Mouse (Mus musculus) hindbrain, postnatal 0 days (tissue): ENCODE measurements around the gene Ptprm. TPM values are rescaled to one million over a fixed set of nuclear protein-coding genes. Genes with fewer than 3 reads are reported as not detected.

ENCODE experiments used
- ATAC-seq: fragments of 200-750 bp; cut with Nextera tagmentation; 2 replicates; pipeline ENCODE4 v1.8.0; 2017; ENCODE audit warnings: mild to moderate bottlenecking, moderate TSS enrichment, moderate library complexity
- DNase-seq: peaks from one replicate; pipeline ENCODE4 v3.0.0-alpha.2; 2015; ENCODE audit warnings: low spot score
- H3K27ac ChIP-seq: fragments of 300-500 bp; sonication (generic); 2 replicates; pipeline ENCODE4 v1.5.1; 2014; ENCODE audit warnings: mild to moderate bottlenecking
- H3K27me3 ChIP-seq: fragments of 300-500 bp; sonication (generic); 2 replicates; pipeline ENCODE4 v1.6.1; 2014; ENCODE audit warnings: low read length, mixed read lengths; ENCODE audit not compliant: insufficient read depth
- H3K36me3 ChIP-seq: fragments of 300-500 bp; sonication (generic); 2 replicates; pipeline ENCODE4 v1.6.1; 2014; ENCODE audit warnings: low read length, mixed read lengths; ENCODE audit not compliant: insufficient read depth
- H3K4me1 ChIP-seq: fragments of 300-500 bp; sonication (generic); 2 replicates; pipeline ENCODE4 v1.6.1; 2014; ENCODE audit warnings: antibody characterized with exemption, low read length, mixed read lengths; ENCODE audit not compliant: insufficient read depth
- H3K4me2 ChIP-seq: fragments of 300-500 bp; sonication (generic); 2 replicates; pipeline ENCODE4 v1.6.1; 2014; ENCODE audit warnings: low read depth, mild to moderate bottlenecking, low read length, moderate library complexity, mixed read lengths
- H3K4me3 ChIP-seq: fragments of 300-500 bp; sonication (generic); 2 replicates; pipeline ENCODE4 v1.5.1; 2014; ENCODE audit warnings: low read length
- H3K9ac ChIP-seq: fragments of 300-500 bp; sonication (generic); replicated peaks from 2 replicates; pipeline ENCODE4 v1.6.1; 2014; ENCODE audit warnings: mild to moderate bottlenecking, low read length, moderate library complexity, mixed read lengths
- H3K9me3 ChIP-seq: fragments of 300-500 bp; sonication (generic); 2 replicates; pipeline ENCODE4 v1.6.1; 2016; ENCODE audit warnings: low read length, mixed read lengths
- CTCF ChIP-seq: IDR thresholded peaks from 2 replicates; pipeline ENCODE4 v1.5.1; 2016; ENCODE audit warnings: antibody characterized with exemption, control low read depth, low read depth
- WGBS: fragments of 180-500 bp; shearing (Covaris S2); extraction: QIAGEN DNeasy Blood & Tissue Kit; methylation state at CpG from one replicate; pipeline ENCODE4 v1.1.7; 2014; 5-methylcytosine and 5-hydroxymethylcytosine counted together
- polyA plus RNA-seq: library from polyadenylated mRNA; unstranded; fragments of >200 nt; fragmentation: Nextera tagmentation; extraction: Ambion mirVana; gene quantifications from 2 replicates; pipeline ENCODE4 v1.2.1, GENCODE M21; 2015
- total RNA-seq: library from RNA; depleted of rRNA; stranded (reverse); fragments of >200 nt; gene quantifications from 2 replicates; pipeline ENCODE4 v1.2.3, GENCODE M21; 2014

Gene Ptprm
- total and polyA plus RNA-seq, 2 experiments from 2014 or later, result 19.3 to 52.4 TPM

DNA sequence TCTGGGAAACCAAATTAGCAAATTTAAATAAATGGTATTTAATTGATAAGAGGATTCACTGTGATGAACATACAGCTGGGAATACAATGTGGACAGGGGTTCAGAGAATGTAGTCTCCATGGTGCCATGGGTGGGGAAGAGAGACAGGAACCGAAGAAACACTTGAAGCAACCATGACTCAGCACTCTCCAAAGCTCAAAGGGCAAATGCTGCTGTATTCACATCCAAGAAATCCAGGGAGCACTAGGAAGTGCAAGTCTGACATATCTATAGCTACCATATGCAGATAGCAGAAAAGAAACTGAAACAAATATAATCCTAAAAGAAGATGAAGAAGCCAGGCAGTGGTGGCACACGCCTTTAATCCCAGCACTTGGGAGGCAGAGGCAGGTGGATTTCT is 531.9 kb downstream of the Ptprm start:
- Histone ChIP-seq H3K4me2 (no peak overlapping the region), H3K27me3 (no peaks in the 10 kb centered on the region), H3K4me3 (no peak overlapping the region), H3K9ac (no peak overlapping the region), H3K27ac (no peak overlapping the region), H3K36me3 (no peaks in the 10 kb centered on the region), H3K9me3 (no peaks in the 10 kb centered on the region), H3K4me1 (no peaks in the 10 kb centered on the region)
- 84% methylated on average over 2 of the region's 2 CpGs for WGBS
- ATAC-seq (no peak), DNase-seq (no peak)
- TF ChIP-seq CTCF, result no peak

DNA sequence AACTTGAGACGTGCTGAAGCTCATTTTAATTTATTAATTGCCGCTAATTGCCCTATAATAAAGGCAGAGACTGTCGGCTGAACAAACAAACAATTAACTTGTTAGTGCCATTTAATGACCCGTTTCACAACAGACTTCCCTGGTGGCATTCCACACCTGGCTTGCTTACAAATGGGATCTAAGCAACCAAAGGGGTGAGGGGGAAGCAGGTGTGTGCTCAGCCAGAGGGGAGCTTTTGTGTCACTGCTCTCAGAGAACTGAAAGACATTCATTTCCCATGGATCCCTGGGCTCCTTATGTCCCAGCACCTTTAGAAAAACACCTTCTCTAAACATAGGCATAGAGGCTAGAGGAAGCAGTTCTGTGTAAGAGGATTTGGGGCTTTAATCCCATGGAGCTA is 536.9 kb downstream of the Ptprm start:
- WGBS, result 56% methylated on average over 4 of the region's 4 CpGs
- H3K4me3 ChIP-seq, result no peak overlapping the region
- H3K27me3 ChIP-seq, result no peaks in the 10 kb centered on the region
- no peaks in the 10 kb centered on the region for H3K9me3 ChIP-seq
- no peaks in the 10 kb centered on the region for H3K4me1 ChIP-seq
- no peak overlapping the region for H3K27ac ChIP-seq
- DNase-seq, result no peak
- H3K4me2 ChIP-seq, result no peak overlapping the region
- no peaks in the 10 kb centered on the region for H3K36me3 ChIP-seq
- no peak overlapping the region for H3K9ac ChIP-seq
- no peak for TF ChIP-seq CTCF
- ATAC-seq, result no peak

DNA sequence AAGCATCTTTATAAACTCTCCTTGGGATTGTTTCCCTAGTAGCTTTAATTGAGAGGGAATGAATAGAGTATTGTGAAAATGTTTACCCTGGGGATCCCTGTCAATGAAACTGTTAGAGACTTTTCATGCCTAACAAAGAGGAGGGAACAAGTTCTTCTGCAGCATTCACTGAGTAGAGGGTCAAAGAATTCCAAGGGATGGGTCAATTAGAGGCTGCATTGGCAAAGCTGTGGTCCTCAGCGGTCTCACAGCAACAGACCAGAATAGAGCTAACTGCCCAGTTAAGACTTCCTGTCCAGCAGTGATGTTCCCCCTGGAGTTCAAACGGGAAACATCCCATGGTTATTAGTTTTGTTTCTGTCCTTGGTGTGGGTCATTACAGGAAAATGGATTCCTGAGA is 538.3 kb downstream of the Ptprm start:
- TF ChIP-seq CTCF, result no peak
- H3K27me3 ChIP-seq, result no peaks in the 10 kb centered on the region
- ATAC-seq (peak; percentile 83), DNase-seq (peak; percentile 48)
- WGBS, result 17% methylated on average over 2 of the region's 2 CpGs
- H3K4me2 ChIP-seq, result no peak overlapping the region
- H3K4me1 ChIP-seq, result no peaks in the 10 kb centered on the region
- no peak overlapping the region for H3K9ac ChIP-seq
- no peak overlapping the region for H3K4me3 ChIP-seq
- H3K36me3 ChIP-seq, result no peaks in the 10 kb centered on the region
- H3K27ac ChIP-seq, result no peak overlapping the region
- no peaks in the 10 kb centered on the region for H3K9me3 ChIP-seq

DNA sequence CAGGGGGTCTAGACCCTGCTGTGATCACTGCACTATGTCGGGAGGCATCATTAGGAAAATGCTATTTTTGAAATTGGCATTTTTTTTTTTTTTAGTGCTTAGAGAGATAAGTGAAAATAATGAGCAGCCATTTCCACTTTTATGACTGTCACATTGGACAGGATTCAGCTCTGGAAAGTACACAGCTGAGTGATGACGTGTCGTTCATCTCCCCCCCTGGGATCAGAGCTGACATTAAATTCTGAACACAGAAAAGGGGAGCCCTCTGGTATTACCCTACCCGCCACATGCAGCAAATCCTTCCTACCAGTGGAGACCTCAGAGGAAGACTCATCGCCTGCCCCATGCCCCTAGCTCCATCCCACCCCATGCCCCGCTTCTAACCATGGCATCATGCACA is 540.5 kb downstream of the Ptprm start:
- ATAC-seq (no peak), DNase-seq (no peak)
- no peak for TF ChIP-seq CTCF

DNA sequence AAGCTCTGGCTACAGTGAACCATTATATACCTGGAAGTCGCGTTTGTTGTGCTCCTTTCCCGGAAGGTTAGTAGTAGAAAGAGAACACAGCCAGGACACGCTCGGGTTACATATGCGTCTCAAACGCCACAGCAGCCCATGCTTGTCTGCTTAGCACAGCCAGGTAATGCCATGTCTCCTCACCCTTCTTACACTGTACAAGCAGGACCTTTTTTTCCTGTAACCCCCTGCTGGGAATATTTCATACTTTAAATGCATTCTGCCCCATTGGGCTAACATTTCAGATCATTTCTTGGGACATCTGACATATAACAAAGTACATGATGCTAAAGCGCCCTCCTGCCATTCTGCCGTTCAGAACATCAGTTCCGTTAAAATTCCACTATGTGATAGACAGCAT is 540.9 kb downstream of the Ptprm start:
- no peak overlapping the region for H3K27ac ChIP-seq
- TF ChIP-seq CTCF, result no peak
- no peaks in the 10 kb centered on the region for H3K36me3 ChIP-seq
- 85% methylated on average over 10 of the region's 10 CpGs for WGBS
- no peak for DNase-seq
- H3K27me3 ChIP-seq, result no peaks in the 10 kb centered on the region
- H3K4me3 ChIP-seq, result no peak overlapping the region
- no peak overlapping the region for H3K9ac ChIP-seq
- H3K4me2 ChIP-seq, result no peak overlapping the region
- H3K9me3 ChIP-seq, result no peaks in the 10 kb centered on the region
- ATAC-seq, result no peak
- H3K4me1 ChIP-seq, result no peaks in the 10 kb centered on the region

More for the DNA sequence above, 540.5 kb downstream of the Ptprm start:
- no peak overlapping the region for H3K27ac ChIP-seq
- 66% methylated on average over 6 of the region's 6 CpGs for WGBS
- no peaks in the 10 kb centered on the region for H3K36me3 ChIP-seq
- H3K9ac ChIP-seq, result no peak overlapping the region
- H3K27me3 ChIP-seq, result no peaks in the 10 kb centered on the region
- no peak overlapping the region for H3K4me3 ChIP-seq
- H3K4me2 ChIP-seq, result no peak overlapping the region
- no peaks in the 10 kb centered on the region for H3K9me3 ChIP-seq
- H3K4me1 ChIP-seq, result no peaks in the 10 kb centered on the region

DNA sequence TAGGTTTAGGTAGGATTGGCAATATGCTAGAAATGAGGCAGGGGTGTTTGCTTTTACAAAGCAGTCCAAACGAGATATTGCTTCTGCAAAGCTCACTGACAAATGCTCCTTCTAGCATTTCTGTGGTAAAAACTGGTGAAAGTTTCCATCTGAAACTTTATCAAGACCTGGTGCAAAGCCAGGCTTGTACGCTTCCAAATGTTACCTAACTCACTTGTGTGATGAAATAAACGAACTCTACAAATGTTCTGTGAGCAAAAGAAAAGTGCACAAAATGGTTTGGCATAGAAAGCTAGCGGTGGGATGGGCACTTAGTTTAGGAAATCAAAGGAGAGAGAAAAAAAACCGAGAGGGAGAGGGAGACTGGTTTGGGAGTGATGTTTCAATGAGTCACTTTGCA is 544.5 kb downstream of the Ptprm start:
- TF ChIP-seq CTCF, result no peak
- Histone ChIP-seq H3K4me3 (no peak overlapping the region), H3K36me3 (no peaks in the 10 kb centered on the region), H3K4me1 (no peaks in the 10 kb centered on the region), H3K27ac (no peak overlapping the region), H3K9ac (no peak overlapping the region), H3K9me3 (no peaks in the 10 kb centered on the region), H3K4me2 (no peak overlapping the region), H3K27me3 (no peaks in the 10 kb centered on the region)
- ATAC-seq, result no peak
- WGBS, result 79% methylated on average over 5 of the region's 5 CpGs
- no peak for DNase-seq

DNA sequence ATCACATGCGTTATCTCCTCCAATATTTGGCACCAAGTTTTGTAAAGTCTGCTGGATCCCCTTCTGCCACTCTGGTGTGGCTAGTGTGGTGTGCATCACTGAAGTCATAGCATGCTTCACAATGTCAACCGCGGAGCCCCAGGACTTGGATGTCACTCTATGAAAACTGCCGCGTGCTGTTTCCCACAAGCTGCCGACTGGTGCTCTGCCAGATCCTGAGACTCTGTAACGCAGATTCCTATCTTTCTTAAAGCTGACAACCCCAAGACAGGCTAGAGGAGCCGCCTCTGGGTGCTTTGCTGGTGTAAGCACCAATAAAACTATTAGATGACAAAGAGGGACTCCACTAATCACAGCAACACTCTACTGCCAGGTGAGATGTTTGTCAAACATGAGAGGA is 546.1 kb downstream of the Ptprm start:
- Histone ChIP-seq H3K27me3 (no peaks in the 10 kb centered on the region), H3K4me3 (no peak overlapping the region), H3K27ac (no peak overlapping the region), H3K4me2 (no peak overlapping the region), H3K4me1 (no peaks in the 10 kb centered on the region), H3K9me3 (no peaks in the 10 kb centered on the region), H3K9ac (no peak overlapping the region), H3K36me3 (no peaks in the 10 kb centered on the region)
- 57% methylated on average over 8 of the region's 8 CpGs for WGBS
- DNase-seq (peak; percentile 42), ATAC-seq (no peak)
- no peak for TF ChIP-seq CTCF
